Mouse (Mus musculus) forebrain, embryonic 16.5 days (tissue): Measurements from ENCODE around the gene Ddi2. TPM values are rescaled to one million over a fixed set of nuclear protein-coding genes. Genes with fewer than 3 reads are reported as not detected.

Source experiments
- ATAC-seq: fragments of 200-750 bp; cut with Nextera tagmentation; 2 replicates; pipeline ENCODE4 v1.8.0; 2017; ENCODE audit warnings: mild to moderate bottlenecking, moderate library complexity
- H3K27ac ChIP-seq: fragments of 300-500 bp; sonication (generic); 2 replicates; pipeline ENCODE4 v1.5.1; 2014; ENCODE audit warnings: low read length, control low read depth
- H3K27me3 ChIP-seq: fragments of 300-500 bp; sonication (generic); replicated peaks from 2 replicates; pipeline ENCODE4 v1.6.1; 2014; ENCODE audit warnings: low read length; ENCODE audit not compliant: control insufficient read depth, insufficient read depth
- H3K36me3 ChIP-seq: fragments of 300-500 bp; sonication (generic); 2 replicates; pipeline ENCODE4 v1.6.1; 2014; ENCODE audit not compliant: control insufficient read depth, insufficient read depth
- H3K4me1 ChIP-seq: fragments of 300-500 bp; sonication (generic); replicated peaks from 2 replicates; pipeline ENCODE4 v1.6.1; 2014; ENCODE audit warnings: low read length; ENCODE audit not compliant: control insufficient read depth, insufficient read depth
- H3K4me2 ChIP-seq: fragments of 300-500 bp; sonication (generic); 2 replicates; pipeline ENCODE4 v1.6.1; 2014; ENCODE audit warnings: mild to moderate bottlenecking, low read length, control low read depth
- H3K4me3 ChIP-seq: fragments of 300-500 bp; sonication (generic); replicated peaks from 2 replicates; pipeline ENCODE4 v1.5.1; 2014; ENCODE audit warnings: mild to moderate bottlenecking, low read length, control low read depth
- H3K9ac ChIP-seq: fragments of 300-500 bp; sonication (generic); replicated peaks from 2 replicates; pipeline ENCODE4 v1.6.1; 2014; ENCODE audit warnings: low read depth, low read length, control low read depth
- H3K9me3 ChIP-seq: fragments of 300-500 bp; sonication (generic); 2 replicates; pipeline ENCODE4 v1.6.1; 2016; ENCODE audit warnings: low read length; ENCODE audit not compliant: control insufficient read depth
- WGBS: fragments of 180-500 bp; shearing (Covaris S2); extraction: QIAGEN DNeasy Blood & Tissue Kit; methylation state at CpG from one replicate; pipeline ENCODE4 v1.1.7; 2014; 5-methylcytosine and 5-hydroxymethylcytosine counted together
- polyA plus RNA-seq: library from polyadenylated mRNA; unstranded; fragments of >200 nt; fragmentation: Nextera tagmentation; extraction: Ambion mirVana; gene quantifications from 2 replicates; pipeline ENCODE4 v1.2.1, GENCODE M21; 2015

Ddi2 gene
- polyA plus RNA-seq, 1 experiment from 2014 or later, result 13.1 TPM

- no peak for ATAC-seq
- Histone ChIP-seq H3K27me3 (no peaks in the 10 kb centered on the region), H3K9ac (no peak overlapping the region), H3K4me1 (peaks cover 18% of the 10 kb centered on the region), H3K27ac (no peak overlapping the region), H3K4me2 (no peak overlapping the region), H3K9me3 (no peaks in the 10 kb centered on the region), H3K4me3 (no peak overlapping the region), H3K36me3 (no peaks in the 10 kb centered on the region)
- WGBS, result 97% methylated on average over 3 of the region's 3 CpGs
These were observed 76.0 kb downstream of the Ddi2 start for GRCm38 (mm10) chr4:141647187-141647586.

- Histone ChIP-seq H3K27me3 (no peaks in the 10 kb centered on the region), H3K9me3 (no peaks in the 10 kb centered on the region), H3K4me3 (no peak overlapping the region), H3K9ac (no peak overlapping the region), H3K4me2 (no peak overlapping the region), H3K27ac (no peak overlapping the region), H3K4me1 (peaks cover 18% of the 10 kb centered on the region), H3K36me3 (peaks cover 8% of the 10 kb centered on the region; the same call in 1 of the 2 replicates)
- 97% methylated on average over 8 of the region's 8 CpGs for WGBS
- ATAC-seq, result no peak
These were observed 77.2 kb downstream of the Ddi2 start for GRCm38 (mm10) chr4:141645988-141646387.

- Histone ChIP-seq H3K9ac (peak overlapping the region; percentile 29; the same call in 1 of the 2 replicates), H3K9me3 (no peaks in the 10 kb centered on the region), H3K27ac (peak overlapping the region; percentile 75), H3K4me3 (no peak overlapping the region), H3K4me2 (no peak overlapping the region), H3K27me3 (no peaks in the 10 kb centered on the region), H3K36me3 (peaks cover 12% of the 10 kb centered on the region), H3K4me1 (peaks cover 11% of the 10 kb centered on the region)
- 23% methylated on average over 7 of the region's 7 CpGs for WGBS
- peak; percentile 81 for ATAC-seq
These were observed 79.9 kb downstream of the Ddi2 start for GRCm38 (mm10) chr4:141643118-141643855.

- ATAC-seq, result 0 out of 2 replicates have a peak, but pooled peaks have one; percentile 23
- Histone ChIP-seq H3K27ac (no peak overlapping the region), H3K9me3 (no peaks in the 10 kb centered on the region), H3K9ac (no peak overlapping the region), H3K4me3 (no peak overlapping the region), H3K27me3 (no peaks in the 10 kb centered on the region), H3K36me3 (peaks cover 12% of the 10 kb centered on the region), H3K4me1 (peaks cover 11% of the 10 kb centered on the region), H3K4me2 (no peak overlapping the region)
- WGBS, result 93% methylated on average over 25 of the region's 25 CpGs
These were observed 81.0 kb downstream of the Ddi2 start for GRCm38 (mm10) chr4:141641961-141642811.

GRCm38 (mm10) chr4:141641353-141641771 lies 81.9 kb downstream of the Ddi2 start:
- H3K9ac ChIP-seq, result no peak overlapping the region
- H3K9me3 ChIP-seq, result no peaks in the 10 kb centered on the region
- H3K4me3 ChIP-seq, result no peak overlapping the region
- H3K4me2 ChIP-seq, result no peak overlapping the region
- no peaks in the 10 kb centered on the region for H3K27me3 ChIP-seq
- no peak overlapping the region for H3K27ac ChIP-seq
- peaks cover 15% of the 10 kb centered on the region for H3K36me3 ChIP-seq
- ATAC-seq, result no peak
- 90% methylated on average over 7 of the region's 7 CpGs for WGBS
- H3K4me1 ChIP-seq, result peaks cover 11% of the 10 kb centered on the region

GRCm38 (mm10) chr4:141639474-141639873 lies 83.7 kb downstream of the Ddi2 start:
- no peak for ATAC-seq
- H3K27me3 ChIP-seq, result no peaks in the 10 kb centered on the region
- H3K4me2 ChIP-seq, result no peak overlapping the region
- WGBS, result 63% methylated on average over 11 of the region's 11 CpGs
- H3K9me3 ChIP-seq, result no peaks in the 10 kb centered on the region
- no peak overlapping the region for H3K4me3 ChIP-seq
- H3K27ac ChIP-seq, result no peak overlapping the region
- H3K4me1 ChIP-seq, result peaks cover 11% of the 10 kb centered on the region
- peaks cover 20% of the 10 kb centered on the region for H3K36me3 ChIP-seq
- H3K9ac ChIP-seq, result no peak overlapping the region

- no peak overlapping the region for H3K9ac ChIP-seq
- no peak overlapping the region for H3K4me3 ChIP-seq
- H3K4me1 ChIP-seq, result no peaks in the 10 kb centered on the region
- H3K27me3 ChIP-seq, result no peaks in the 10 kb centered on the region
- H3K36me3 ChIP-seq, result peaks cover 33% of the 10 kb centered on the region
- no peak for ATAC-seq
- no peak overlapping the region for H3K4me2 ChIP-seq
- H3K27ac ChIP-seq, result no peak overlapping the region
- no peaks in the 10 kb centered on the region for H3K9me3 ChIP-seq
- WGBS, result 92% methylated on average over 5 of the region's 5 CpGs
These were observed 86.5 kb downstream of the Ddi2 start for GRCm38 (mm10) chr4:141636693-141637092.

- Histone ChIP-seq H3K36me3 (peaks cover 34% of the 10 kb centered on the region), H3K9me3 (no peaks in the 10 kb centered on the region), H3K9ac (no peak overlapping the region), H3K27ac (no peak overlapping the region), H3K4me2 (no peak overlapping the region), H3K27me3 (no peaks in the 10 kb centered on the region), H3K4me1 (no peaks in the 10 kb centered on the region), H3K4me3 (no peak overlapping the region)
- no peak for ATAC-seq
- WGBS, result 92% methylated on average over 9 of the region's 9 CpGs
These were observed 87.2 kb downstream of the Ddi2 start for GRCm38 (mm10) chr4:141635991-141636390.

- H3K36me3 ChIP-seq, result peaks cover 50% of the 10 kb centered on the region
- no peak overlapping the region for H3K4me2 ChIP-seq
- no peak overlapping the region for H3K27ac ChIP-seq
- H3K9me3 ChIP-seq, result no peaks in the 10 kb centered on the region
- ATAC-seq, result no peak
- no peak overlapping the region for H3K9ac ChIP-seq
- 87% methylated on average over 21 of the region's 21 CpGs for WGBS
- H3K27me3 ChIP-seq, result no peaks in the 10 kb centered on the region
- H3K4me1 ChIP-seq, result no peaks in the 10 kb centered on the region
- no peak overlapping the region for H3K4me3 ChIP-seq
These were observed 90.9 kb downstream of the Ddi2 start for GRCm38 (mm10) chr4:141632111-141632873.
